Mouse (Mus musculus) midbrain, embryonic 13.5 days (tissue): Measurements from ENCODE around the gene Rpl38. TPM values are rescaled to one million over a fixed set of nuclear protein-coding genes. Genes with fewer than 3 reads are reported as not detected.
A peak's percentile ranks its signal among the peaks of the same experiment; 100 is the strongest.

Experiments
- ATAC-seq: fragments of 200-750 bp; cut with Nextera tagmentation; 2 replicates; pipeline ENCODE4 v1.8.0; 2017; ENCODE audit warnings: mild to moderate bottlenecking, moderate TSS enrichment, moderate library complexity
- H3K27ac ChIP-seq: fragments of 300-500 bp; sonication (generic); 2 replicates; pipeline ENCODE4 v1.5.1; 2015; ENCODE audit warnings: inconsistent platforms, mild to moderate bottlenecking, moderate library complexity
- H3K27me3 ChIP-seq: fragments of 300-500 bp; sonication (generic); 2 replicates; pipeline ENCODE4 v1.6.1; 2015; ENCODE audit warnings: mild to moderate bottlenecking, inconsistent platforms
- H3K36me3 ChIP-seq: fragments of 300-500 bp; sonication (generic); 2 replicates; pipeline ENCODE4 v1.6.1; 2015; ENCODE audit warnings: mild to moderate bottlenecking, inconsistent platforms
- H3K4me1 ChIP-seq: fragments of 300-500 bp; sonication (generic); replicated peaks from 2 replicates; pipeline ENCODE4 v1.6.1; 2015; ENCODE audit warnings: inconsistent platforms
- H3K4me2 ChIP-seq: fragments of 300-500 bp; sonication (generic); replicated peaks from 2 replicates; pipeline ENCODE4 v1.6.1; 2015; ENCODE audit warnings: moderate library complexity, mild to moderate bottlenecking, inconsistent platforms
- H3K4me3 ChIP-seq: fragments of 300-500 bp; sonication (generic); replicated peaks from 2 replicates; pipeline ENCODE4 v1.5.1; 2015; ENCODE audit warnings: mild to moderate bottlenecking, inconsistent platforms
- H3K9ac ChIP-seq: fragments of 300-500 bp; sonication (generic); replicated peaks from 2 replicates; pipeline ENCODE4 v1.6.1; 2015; ENCODE audit warnings: mild to moderate bottlenecking, inconsistent platforms
- H3K9me3 ChIP-seq: fragments of 300-500 bp; sonication (generic); 2 replicates; pipeline ENCODE4 v1.6.1; 2016; ENCODE audit warnings: mild to moderate bottlenecking, inconsistent platforms
- WGBS: fragments of 180-500 bp; shearing (Covaris S2); methylation state at CpG from one replicate; pipeline ENCODE4 v1.1.7; 2015; 5-methylcytosine and 5-hydroxymethylcytosine counted together
- polyA plus RNA-seq: library from polyadenylated mRNA; unstranded; fragments of >200 nt; fragmentation: Nextera tagmentation; extraction: Ambion mirVana; gene quantifications from 2 replicates; pipeline ENCODE4 v1.2.1, GENCODE M21; 2015

The Rpl38 gene
- polyA plus RNA-seq, 1 experiment from 2014 or later: 826 TPM

DNA sequence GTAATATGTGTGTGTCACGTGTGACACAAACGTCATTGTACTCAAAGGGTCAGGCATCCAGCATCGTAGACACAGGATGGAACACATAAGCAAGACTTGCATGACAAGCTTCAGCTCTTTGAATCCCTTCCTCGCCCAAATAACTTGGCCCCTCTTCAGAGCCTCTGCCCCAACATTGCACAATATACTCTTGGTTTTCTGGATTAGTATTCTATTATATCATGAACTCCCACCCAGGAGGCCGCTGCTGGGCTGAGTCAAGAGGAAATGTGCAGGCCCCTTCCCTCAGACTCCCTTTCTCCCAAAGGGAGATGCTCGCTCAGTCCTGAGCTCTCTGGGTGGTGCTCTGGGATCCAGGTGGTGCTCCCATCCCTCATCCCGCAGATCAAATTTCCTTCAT lies 30.2 kb downstream of the Rpl38 start:
- Histone ChIP-seq H3K4me3 (no peak overlapping the region), H3K9me3 (no peaks in the 10 kb centered on the region), H3K4me2 (no peak overlapping the region), H3K9ac (no peak overlapping the region), H3K4me1 (peaks cover 19% of the 10 kb centered on the region), H3K27me3 (no peaks in the 10 kb centered on the region), H3K27ac (no peak overlapping the region), H3K36me3 (0 out of 2 replicates have a peak, but pooled peaks cover 9% of the 10 kb centered on the region)
- no peak for ATAC-seq
- WGBS: 94% methylated on average over 7 of the region's 7 CpGs

GRCm38 (mm10) chr11:114699511-114699910 lies 31.2 kb downstream of the Rpl38 start:
- Histone ChIP-seq H3K4me3 (no peak overlapping the region), H3K4me1 (peaks cover 29% of the 10 kb centered on the region), H3K27me3 (no peaks in the 10 kb centered on the region), H3K36me3 (0 out of 2 replicates have a peak, but pooled peaks cover 9% of the 10 kb centered on the region), H3K9ac (no peak overlapping the region), H3K4me2 (no peak overlapping the region), H3K9me3 (no peaks in the 10 kb centered on the region), H3K27ac (no peak overlapping the region)
- 89% methylated on average over 12 of the region's 12 CpGs for WGBS
- ATAC-seq: no peak

DNA sequence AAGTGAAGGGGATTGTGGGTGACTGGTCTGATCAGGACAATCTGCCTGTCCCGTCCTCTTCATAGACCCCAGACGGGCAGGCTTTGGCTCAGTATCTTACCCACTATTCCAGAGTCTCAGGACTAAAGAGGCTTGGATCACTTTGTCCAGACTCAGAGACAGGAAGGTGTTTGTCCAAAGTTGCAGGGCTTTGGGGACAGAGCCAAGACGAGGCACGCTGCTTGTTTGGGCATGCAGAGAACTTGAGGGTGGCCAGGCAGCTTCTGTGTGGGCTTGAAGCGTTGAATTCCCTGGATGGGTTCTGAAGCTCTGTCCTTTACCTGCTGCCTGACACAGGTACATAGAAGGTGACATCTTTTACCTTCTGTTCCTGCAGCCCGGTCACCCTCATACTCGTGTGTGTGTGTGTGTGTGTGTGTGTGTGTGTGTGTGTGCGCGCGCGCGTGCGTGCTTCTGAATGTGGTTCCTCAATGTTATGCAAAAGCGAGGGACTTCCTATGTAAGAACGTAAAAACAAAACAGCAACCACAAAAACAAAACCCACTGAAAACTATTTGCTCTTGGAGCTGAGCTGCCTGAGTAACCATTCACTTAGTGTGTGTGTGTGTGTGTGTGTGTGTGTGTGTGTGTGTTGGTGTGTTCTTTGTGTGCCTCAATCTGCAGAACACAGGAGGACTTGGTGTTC lies 34.1 kb downstream of the Rpl38 start:
- H3K4me3 ChIP-seq: no peak overlapping the region
- H3K27me3 ChIP-seq: no peaks in the 10 kb centered on the region
- no peak for ATAC-seq
- 89% methylated on average over 15 of the region's 15 CpGs for WGBS
- no peak overlapping the region for H3K4me2 ChIP-seq
- H3K36me3 ChIP-seq: no peaks in the 10 kb centered on the region
- no peak overlapping the region for H3K9ac ChIP-seq
- H3K27ac ChIP-seq: no peak overlapping the region
- H3K9me3 ChIP-seq: no peaks in the 10 kb centered on the region
- peaks cover 39% of the 10 kb centered on the region for H3K4me1 ChIP-seq

GRCm38 (mm10) chr11:114702996-114703361 lies 34.7 kb downstream of the Rpl38 start:
- Histone ChIP-seq H3K4me3 (no peak overlapping the region), H3K4me1 (peaks cover 39% of the 10 kb centered on the region)
- WGBS: 84% methylated on average over 6 of the region's 6 CpGs

GRCm38 (mm10) chr11:114704071-114704913 lies 36.0 kb downstream of the Rpl38 start:
- Histone ChIP-seq H3K4me3 (no peak overlapping the region), H3K27ac (peak overlapping the region; percentile 69)
- peak; percentile 89 for ATAC-seq

More at GRCm38 (mm10) chr11:114702996-114703361, 34.7 kb downstream of the Rpl38 start:
- no peaks in the 10 kb centered on the region for H3K27me3 ChIP-seq
- no peak overlapping the region for H3K9ac ChIP-seq
- H3K36me3 ChIP-seq: no peaks in the 10 kb centered on the region
- ATAC-seq: no peak
- peak overlapping the region; percentile 69; the same call in 1 of the 2 replicates for H3K27ac ChIP-seq
- no peaks in the 10 kb centered on the region for H3K9me3 ChIP-seq
- no peak overlapping the region for H3K4me2 ChIP-seq

DNA sequence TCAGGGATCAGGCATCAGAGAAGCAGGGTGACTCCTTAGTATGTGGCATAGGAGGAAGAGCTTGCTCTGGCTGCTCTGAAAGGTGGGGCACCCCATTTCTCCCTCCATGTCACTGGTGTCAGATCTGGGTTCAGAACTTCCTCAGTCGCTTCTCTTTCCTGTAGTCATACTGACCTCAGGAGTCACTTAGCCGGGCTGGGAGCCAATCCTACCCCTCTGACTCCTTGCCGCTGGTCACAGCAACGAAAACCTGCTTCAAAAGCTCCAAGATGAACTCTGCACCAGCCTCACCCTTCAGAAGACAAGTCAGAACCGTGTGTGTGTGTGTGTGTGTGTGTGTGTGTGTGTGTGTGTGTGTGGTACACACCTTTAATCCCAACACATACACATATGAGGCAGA lies 38.0 kb downstream of the Rpl38 start:
- peaks cover 15% of the 10 kb centered on the region; the same call in 1 of the 2 replicates for H3K36me3 ChIP-seq
- H3K9me3 ChIP-seq: no peaks in the 10 kb centered on the region
- no peak overlapping the region for H3K4me2 ChIP-seq
- peaks cover 39% of the 10 kb centered on the region for H3K4me1 ChIP-seq
- no peak overlapping the region for H3K27ac ChIP-seq
- WGBS: 94% methylated on average over 5 of the region's 5 CpGs
- ATAC-seq: no peak
- no peaks in the 10 kb centered on the region for H3K27me3 ChIP-seq
- H3K4me3 ChIP-seq: no peak overlapping the region
- H3K9ac ChIP-seq: no peak overlapping the region

More at GRCm38 (mm10) chr11:114704071-114704913, 36.0 kb downstream of the Rpl38 start:
- Histone ChIP-seq H3K9me3 (no peaks in the 10 kb centered on the region), H3K4me1 (peaks cover 39% of the 10 kb centered on the region), H3K36me3 (0 out of 2 replicates have a peak, but pooled peaks cover 6% of the 10 kb centered on the region), H3K4me2 (peak overlapping the region; percentile 11), H3K27me3 (no peaks in the 10 kb centered on the region), H3K9ac (peak overlapping the region; percentile 39)
- 42% methylated on average over 22 of the region's 22 CpGs for WGBS

DNA sequence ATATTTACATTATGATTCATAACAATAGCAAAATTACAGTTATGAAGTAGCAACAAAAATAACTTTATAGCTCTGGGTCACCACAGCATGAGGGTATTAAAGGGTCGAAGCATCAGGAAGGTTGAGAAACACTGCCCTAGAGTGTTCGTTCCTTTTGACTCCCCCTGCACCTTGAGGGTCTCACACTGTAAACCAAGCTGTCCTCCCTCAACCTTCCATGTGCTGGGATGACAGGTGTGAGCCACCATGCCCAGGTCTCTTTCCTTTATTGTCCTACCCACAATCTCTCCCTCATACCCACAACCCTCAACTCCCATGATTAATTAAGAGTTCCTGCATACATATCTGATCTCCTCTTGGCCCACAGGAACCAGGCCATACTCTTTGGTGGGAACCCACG lies 43.1 kb downstream of the Rpl38 start:
- peaks cover 15% of the 10 kb centered on the region; the same call in 1 of the 2 replicates for H3K36me3 ChIP-seq
- no peak overlapping the region for H3K4me2 ChIP-seq
- H3K9me3 ChIP-seq: no peaks in the 10 kb centered on the region
- 0 out of 2 replicates have a peak, but pooled peaks cover 7% of the 10 kb centered on the region for H3K4me1 ChIP-seq
- H3K9ac ChIP-seq: no peak overlapping the region
- H3K27ac ChIP-seq: no peak overlapping the region
- no peak overlapping the region for H3K4me3 ChIP-seq
- no peak for ATAC-seq
- no peaks in the 10 kb centered on the region for H3K27me3 ChIP-seq
- WGBS: 93% methylated on average over 3 of the region's 3 CpGs

GRCm38 (mm10) chr11:114711861-114712260 lies 43.5 kb downstream of the Rpl38 start:
- H3K9me3 ChIP-seq: no peaks in the 10 kb centered on the region
- H3K9ac ChIP-seq: no peak overlapping the region
- H3K4me3 ChIP-seq: no peak overlapping the region
- ATAC-seq: no peak
- 86% methylated on average over 12 of the region's 12 CpGs for WGBS
- H3K36me3 ChIP-seq: peaks cover 15% of the 10 kb centered on the region; the same call in 1 of the 2 replicates
- H3K27me3 ChIP-seq: no peaks in the 10 kb centered on the region
- H3K27ac ChIP-seq: no peak overlapping the region
- no peak overlapping the region for H3K4me2 ChIP-seq
- H3K4me1 ChIP-seq: 0 out of 2 replicates have a peak, but pooled peaks cover 7% of the 10 kb centered on the region

GRCm38 (mm10) chr11:114714526-114714925 lies 46.2 kb downstream of the Rpl38 start:
- no peak overlapping the region for H3K9ac ChIP-seq
- H3K4me3 ChIP-seq: no peak overlapping the region
- no peaks in the 10 kb centered on the region for H3K9me3 ChIP-seq
- H3K4me2 ChIP-seq: no peak overlapping the region
- H3K27me3 ChIP-seq: no peaks in the 10 kb centered on the region
- H3K36me3 ChIP-seq: peaks cover 9% of the 10 kb centered on the region; the same call in 1 of the 2 replicates
- H3K4me1 ChIP-seq: 0 out of 2 replicates have a peak, but pooled peaks cover 7% of the 10 kb centered on the region
- no peak overlapping the region for H3K27ac ChIP-seq
- 89% methylated on average over 6 of the region's 6 CpGs for WGBS
- no peak for ATAC-seq

DNA sequence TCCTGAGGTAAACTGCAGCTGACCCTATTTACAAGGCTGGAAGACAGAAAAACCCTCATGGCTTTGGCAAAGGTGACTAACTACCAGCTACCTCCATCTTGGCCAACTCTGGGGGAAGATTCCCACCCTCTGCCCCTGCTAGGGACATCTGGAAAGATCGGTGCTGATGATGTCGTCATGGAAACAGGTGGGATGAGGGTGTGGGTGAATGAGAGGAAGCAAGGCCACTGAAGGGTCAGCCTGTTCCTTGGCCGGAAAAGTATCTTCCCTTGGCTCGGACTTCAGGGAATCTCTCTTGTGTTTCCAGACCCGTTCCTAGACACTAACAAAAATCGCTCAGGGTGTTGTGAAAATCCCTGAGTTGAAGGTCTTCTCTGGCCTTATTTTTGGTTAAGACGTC lies 47.2 kb downstream of the Rpl38 start:
- H3K4me2 ChIP-seq: no peak overlapping the region
- no peak overlapping the region for H3K4me3 ChIP-seq
- no peak for ATAC-seq
- H3K27me3 ChIP-seq: no peaks in the 10 kb centered on the region
- H3K9ac ChIP-seq: no peak overlapping the region
- 0 out of 2 replicates have a peak, but pooled peaks cover 5% of the 10 kb centered on the region for H3K36me3 ChIP-seq
- H3K9me3 ChIP-seq: no peaks in the 10 kb centered on the region
- H3K4me1 ChIP-seq: 0 out of 2 replicates have a peak, but pooled peaks cover 7% of the 10 kb centered on the region
- no peak overlapping the region for H3K27ac ChIP-seq
- 76% methylated on average over 7 of the region's 7 CpGs for WGBS

GRCm38 (mm10) chr11:114720535-114720934 lies 52.2 kb downstream of the Rpl38 start:
- no peak overlapping the region for H3K4me3 ChIP-seq
- H3K4me1 ChIP-seq: 0 out of 2 replicates have a peak, but pooled peaks cover under 1% of the 10 kb centered on the region
- no peaks in the 10 kb centered on the region for H3K36me3 ChIP-seq
- H3K27ac ChIP-seq: no peak overlapping the region
- no peaks in the 10 kb centered on the region for H3K9me3 ChIP-seq
- H3K27me3 ChIP-seq: no peaks in the 10 kb centered on the region
- 92% methylated on average over 10 of the region's 10 CpGs for WGBS
- H3K4me2 ChIP-seq: no peak overlapping the region
- no peak overlapping the region for H3K9ac ChIP-seq
- ATAC-seq: no peak
